Mouse (Mus musculus): ENCODE results near the gene Slc45a2. TPM values are rescaled to one million over a fixed set of nuclear protein-coding genes. Genes with fewer than 3 reads are reported as not detected.

Gene Slc45a2
- polyA plus RNA-seq (2015; fragmentation: Nextera tagmentation; extraction: Ambion mirVana), result not detected in 2 replicates

DNA sequence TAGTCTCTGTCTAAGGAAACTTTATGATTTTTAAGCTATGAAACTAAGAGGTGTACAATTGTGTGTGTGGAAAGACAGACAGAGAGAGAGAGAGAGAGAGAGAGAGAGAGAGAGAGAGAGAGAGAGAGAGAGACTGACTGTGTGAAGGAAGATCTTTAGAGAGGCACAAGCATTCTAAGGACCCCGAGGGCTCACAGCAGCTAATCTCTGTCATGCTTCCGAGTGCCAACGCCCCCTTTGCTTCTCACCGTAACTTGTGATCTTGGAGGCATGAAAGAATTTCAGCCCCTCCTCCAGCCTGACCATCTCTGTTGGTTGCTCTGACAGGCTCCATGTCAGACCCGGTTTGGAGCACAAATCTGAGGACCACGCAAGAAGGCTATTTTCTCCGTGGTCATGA lies at the start of gene Slc45a2:
Gene Slc45a2, plus strand, starts transcription at position 301 of the 400 bp plus-strand sequence.
- no peak within 1 kb of the TSS for H3K4me2 ChIP-seq
- no peak within 1 kb of the TSS for H3K4me3 ChIP-seq
- no peaks in the 10 kb centered on the region for H3K9me3 ChIP-seq (replicated peaks)
- 59% methylated on average over 7 of the region's 7 CpGs for WGBS
- no peaks in the 10 kb centered on the region for H3K36me3 ChIP-seq (ENCODE audit: poor library complexity, severe bottlenecking)
- H3K4me1 ChIP-seq, result no peaks in the 10 kb centered on the region
- H3K27me3 ChIP-seq, result no peaks in the 10 kb centered on the region
- no peak for ATAC-seq
- no peak within 1 kb of the TSS for H3K9ac ChIP-seq
- no peak within 1 kb of the TSS for H3K27ac ChIP-seq

DNA sequence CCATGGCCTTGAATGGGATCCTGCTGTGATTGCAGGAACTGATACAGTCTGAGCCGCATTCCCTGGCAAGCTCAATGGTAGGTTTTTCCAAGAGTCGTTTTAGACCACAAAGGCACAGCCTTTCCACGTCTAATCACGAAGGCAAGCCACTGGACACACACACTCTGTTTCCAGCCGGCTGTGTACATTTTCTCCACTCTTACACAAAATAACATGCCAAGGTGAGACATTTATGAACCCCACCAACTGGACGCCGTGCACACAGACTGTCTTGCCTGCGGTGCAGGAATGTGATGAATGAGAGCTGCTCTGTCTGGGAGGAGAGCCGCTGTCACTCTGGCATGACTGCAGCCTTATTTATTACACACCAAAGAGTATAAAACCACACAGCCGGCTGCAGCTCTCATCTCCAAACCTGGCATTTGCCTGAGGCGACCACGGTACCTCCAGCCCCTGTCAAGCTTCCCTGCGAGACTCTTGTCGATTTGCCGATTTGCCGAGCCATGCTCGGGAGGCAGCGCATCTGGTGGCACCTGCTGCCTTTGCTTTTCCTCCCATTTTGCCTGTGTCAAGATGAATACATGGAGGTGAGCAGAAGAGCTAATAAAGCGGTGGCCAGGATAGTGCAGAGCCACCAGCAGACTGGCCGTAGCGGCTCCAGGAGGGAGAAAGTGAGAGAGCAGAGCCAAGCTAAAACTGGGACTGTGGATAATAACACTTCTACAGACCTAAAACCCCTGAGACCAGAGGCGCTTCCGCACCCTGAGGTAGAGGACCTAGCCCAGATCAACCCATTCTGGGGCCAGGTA lies 48.4 kb upstream of the Slc45a2 start, which contains the start of gene C1qtnf3:
Gene C1qtnf3, plus strand, starts transcription at position 382 of the 809 bp plus-strand sequence.
- ATAC-seq, result no peak
- Histone ChIP-seq H3K27me3 (no peaks in the 10 kb centered on the region), H3K4me2 (no peak within 1 kb of the TSS), H3K9me3 (replicated peaks) (no peaks in the 10 kb centered on the region), H3K27ac (no peak within 1 kb of the TSS), H3K9ac (no peak within 1 kb of the TSS), H3K4me3 (no peak within 1 kb of the TSS), H3K36me3 (ENCODE audit: poor library complexity, severe bottlenecking) (no peaks in the 10 kb centered on the region), H3K4me1 (no peaks in the 10 kb centered on the region)
- 78% methylated on average over 23 of the region's 23 CpGs for WGBS

DNA sequence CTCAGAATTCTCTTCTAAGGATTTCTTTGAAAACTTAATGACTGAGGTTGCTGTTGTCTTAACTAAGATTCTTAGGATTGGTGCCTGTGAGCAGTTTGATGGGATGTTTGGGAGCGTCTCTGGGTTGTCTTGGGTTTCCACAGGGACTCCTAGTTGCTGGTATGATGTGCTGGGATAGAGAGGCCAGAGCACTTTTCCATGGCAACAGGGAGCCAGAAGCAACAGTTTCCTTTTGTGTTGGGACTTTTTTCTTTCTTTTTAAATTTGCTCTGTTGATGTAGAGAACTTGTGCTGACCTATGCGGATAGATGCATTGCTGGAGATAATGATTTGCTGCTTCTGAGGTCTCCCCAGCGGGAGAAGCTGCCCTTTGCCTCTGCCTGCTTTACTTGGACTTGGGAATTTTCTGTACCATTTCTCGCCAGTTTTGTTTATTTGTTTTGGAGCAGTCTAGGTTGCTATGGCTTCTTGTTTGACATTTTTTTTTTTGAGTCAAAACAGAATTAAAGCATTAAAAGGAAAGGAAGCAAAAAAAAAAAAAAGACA lies 47.7 kb upstream of the Slc45a2 start:
- Histone ChIP-seq H3K27me3 (no peaks in the 10 kb centered on the region), H3K4me3 (no peak overlapping the region), H3K27ac (no peak overlapping the region), H3K4me1 (no peaks in the 10 kb centered on the region), H3K9me3 (replicated peaks) (no peaks in the 10 kb centered on the region), H3K4me2 (no peak overlapping the region), H3K36me3 (ENCODE audit: poor library complexity, severe bottlenecking) (no peaks in the 10 kb centered on the region), H3K9ac (no peak overlapping the region)
- no peak for ATAC-seq
- WGBS, result 52% methylated on average over 4 of the region's 4 CpGs

DNA sequence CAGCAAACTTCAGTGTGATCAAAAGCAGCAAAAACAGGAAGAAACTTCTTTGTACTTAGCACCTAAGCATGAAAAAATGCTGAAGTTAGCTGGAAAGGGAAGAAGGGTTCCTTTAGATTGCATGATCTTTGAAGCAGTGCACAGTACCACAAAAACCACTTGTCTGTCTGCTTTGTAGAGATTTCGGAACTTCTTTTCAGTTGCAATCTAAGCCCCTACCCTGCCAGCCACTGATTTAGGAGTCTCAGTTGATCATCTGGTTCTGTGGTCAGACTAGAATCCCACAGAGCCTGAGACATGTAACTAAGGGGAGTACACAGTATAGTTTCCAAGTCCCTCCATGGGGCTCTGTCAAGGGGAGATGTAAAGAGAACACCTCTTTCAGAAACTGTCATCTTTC lies 47.1 kb upstream of the Slc45a2 start:
- Histone ChIP-seq H3K9me3 (replicated peaks) (no peaks in the 10 kb centered on the region), H3K4me3 (no peak overlapping the region), H3K4me2 (no peak overlapping the region), H3K27me3 (no peaks in the 10 kb centered on the region), H3K4me1 (no peaks in the 10 kb centered on the region), H3K9ac (no peak overlapping the region), H3K36me3 (ENCODE audit: poor library complexity, severe bottlenecking) (no peaks in the 10 kb centered on the region), H3K27ac (no peak overlapping the region)
- WGBS, result 74% methylated on average over 1 of the region's 1 CpGs
- ATAC-seq, result no peak

DNA sequence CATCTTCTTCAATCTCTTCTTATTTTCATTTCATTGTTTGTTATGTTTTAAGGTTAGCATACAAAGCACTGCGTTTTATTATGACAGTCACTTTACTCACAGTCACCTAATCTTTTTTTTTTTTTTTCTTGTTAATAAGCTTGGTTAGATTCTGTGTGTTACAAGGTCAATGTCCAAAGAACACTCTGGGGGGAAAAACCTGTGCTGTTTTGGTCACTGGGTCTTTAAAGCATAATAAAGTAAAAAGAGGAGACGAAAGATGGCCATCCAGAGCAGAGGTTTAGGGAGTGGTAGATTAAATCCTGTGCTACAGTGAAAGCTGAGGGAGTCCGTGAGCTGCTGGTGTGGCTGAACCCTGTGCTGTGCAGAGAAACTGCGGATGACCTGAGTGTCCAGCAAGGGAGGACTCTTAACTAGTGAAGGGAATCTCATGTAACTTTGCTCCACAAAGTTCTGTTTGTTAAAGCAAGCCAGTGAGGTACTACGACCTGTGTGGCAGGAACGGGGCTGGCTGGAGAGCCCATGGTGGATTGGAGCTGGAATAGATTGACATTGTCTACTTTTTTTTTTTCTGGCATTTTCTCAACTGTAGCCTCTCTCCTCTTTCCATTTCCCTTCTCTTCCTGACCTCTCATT lies 46.0 kb upstream of the Slc45a2 start:
- Histone ChIP-seq H3K36me3 (ENCODE audit: poor library complexity, severe bottlenecking) (no peaks in the 10 kb centered on the region), H3K9me3 (replicated peaks) (no peaks in the 10 kb centered on the region), H3K27me3 (no peaks in the 10 kb centered on the region), H3K4me2 (no peak overlapping the region), H3K27ac (no peak overlapping the region), H3K4me1 (no peaks in the 10 kb centered on the region), H3K4me3 (no peak overlapping the region), H3K9ac (no peak overlapping the region)
- no peak for ATAC-seq
- WGBS, result 90% methylated on average over 6 of the region's 6 CpGs

DNA sequence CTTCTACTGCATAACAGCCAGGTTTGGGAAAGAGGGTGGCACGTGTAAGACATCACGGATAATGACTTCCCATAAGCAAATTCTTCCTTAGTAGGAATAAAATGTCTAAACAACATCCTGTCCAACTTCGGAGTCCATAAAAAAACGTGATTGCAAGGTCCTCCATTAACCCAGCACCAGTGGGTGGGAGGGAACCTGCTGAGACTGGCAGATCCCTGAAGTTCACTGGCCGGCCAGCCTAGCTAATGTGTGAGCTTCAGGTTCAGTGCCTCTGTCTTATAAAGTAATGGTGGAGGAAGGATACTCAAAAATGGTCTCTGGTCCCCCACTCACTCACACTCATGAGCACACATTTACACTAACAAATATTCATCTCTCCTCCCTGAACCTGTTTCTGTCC lies 45.4 kb upstream of the Slc45a2 start:
- Histone ChIP-seq H3K4me1 (no peaks in the 10 kb centered on the region), H3K9ac (no peak overlapping the region), H3K27me3 (no peaks in the 10 kb centered on the region), H3K4me2 (no peak overlapping the region), H3K4me3 (no peak overlapping the region), H3K27ac (no peak overlapping the region), H3K36me3 (ENCODE audit: poor library complexity, severe bottlenecking) (no peaks in the 10 kb centered on the region), H3K9me3 (replicated peaks) (no peaks in the 10 kb centered on the region)
- WGBS, result 83% methylated on average over 5 of the region's 5 CpGs
- ATAC-seq, result no peak

DNA sequence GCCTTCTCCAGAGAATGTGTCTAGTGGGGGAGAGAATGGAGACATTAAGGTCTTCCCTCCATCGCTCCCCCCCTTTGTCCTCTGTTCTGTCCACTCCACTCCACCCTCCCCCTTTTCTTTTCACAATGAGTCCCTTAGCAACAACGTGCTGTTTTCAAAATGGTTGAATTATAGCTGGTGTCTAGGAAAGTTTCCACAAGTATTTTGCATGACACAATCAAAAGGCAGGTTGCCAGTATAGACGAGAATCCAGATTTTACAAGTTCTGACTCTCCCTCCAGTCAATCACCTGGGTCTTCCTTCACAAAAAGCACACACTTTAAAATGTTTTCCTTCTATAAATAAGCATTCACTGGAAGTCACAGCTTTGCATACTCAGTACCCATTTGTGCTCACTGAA lies 43.8 kb upstream of the Slc45a2 start:
- Histone ChIP-seq H3K4me3 (no peak overlapping the region), H3K27ac (no peak overlapping the region), H3K27me3 (no peaks in the 10 kb centered on the region), H3K9me3 (replicated peaks) (no peaks in the 10 kb centered on the region), H3K36me3 (ENCODE audit: poor library complexity, severe bottlenecking) (no peaks in the 10 kb centered on the region), H3K4me2 (no peak overlapping the region), H3K9ac (no peak overlapping the region), H3K4me1 (no peaks in the 10 kb centered on the region)
- 53% methylated on average over 3 of the region's 3 CpGs for WGBS
- ATAC-seq, result no peak

DNA sequence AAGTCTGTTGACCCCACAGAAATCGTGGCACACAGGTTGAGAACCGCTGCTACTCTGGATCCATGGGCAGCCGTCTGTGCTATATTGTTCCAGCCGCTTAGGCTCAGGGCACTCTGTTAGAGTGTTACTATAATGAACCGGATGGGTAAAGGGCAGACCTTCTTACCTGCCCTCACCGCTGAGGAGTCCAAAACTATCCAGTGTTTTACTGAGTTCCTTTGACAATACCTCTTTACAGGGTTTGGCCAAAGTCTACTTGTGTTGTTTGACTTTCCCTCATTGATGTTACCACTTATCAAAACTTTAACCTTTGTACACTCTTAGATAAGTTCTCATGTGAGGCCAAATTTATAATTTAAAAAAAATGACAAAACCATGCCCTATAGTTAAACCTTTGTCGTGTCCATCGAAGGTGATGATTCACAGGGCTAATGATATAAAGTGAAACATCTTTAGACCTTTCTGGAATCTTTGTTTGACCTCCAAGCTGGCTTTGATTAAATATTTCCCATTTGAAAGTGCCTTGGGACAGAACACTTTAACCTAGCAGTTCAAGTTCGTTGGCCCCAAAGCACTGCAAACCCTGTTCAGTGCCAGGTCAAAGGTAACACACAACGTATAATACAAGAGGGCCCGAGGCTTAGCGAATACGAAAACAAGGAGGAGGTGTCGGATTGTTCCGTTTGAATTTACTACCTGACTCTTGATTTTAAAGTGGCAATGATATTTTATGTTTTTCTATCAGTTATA lies 41.1 kb upstream of the Slc45a2 start:
- ATAC-seq, result no peak
- H3K9ac ChIP-seq, result no peak overlapping the region
- H3K27me3 ChIP-seq, result no peaks in the 10 kb centered on the region
- no peaks in the 10 kb centered on the region for H3K9me3 ChIP-seq (replicated peaks)
- H3K4me2 ChIP-seq, result no peak overlapping the region
- 89% methylated on average over 15 of the region's 15 CpGs for WGBS
- H3K36me3 ChIP-seq (ENCODE audit: poor library complexity, severe bottlenecking), result no peaks in the 10 kb centered on the region
- H3K4me3 ChIP-seq, result no peak overlapping the region
- no peaks in the 10 kb centered on the region for H3K4me1 ChIP-seq
- H3K27ac ChIP-seq, result no peak overlapping the region

DNA sequence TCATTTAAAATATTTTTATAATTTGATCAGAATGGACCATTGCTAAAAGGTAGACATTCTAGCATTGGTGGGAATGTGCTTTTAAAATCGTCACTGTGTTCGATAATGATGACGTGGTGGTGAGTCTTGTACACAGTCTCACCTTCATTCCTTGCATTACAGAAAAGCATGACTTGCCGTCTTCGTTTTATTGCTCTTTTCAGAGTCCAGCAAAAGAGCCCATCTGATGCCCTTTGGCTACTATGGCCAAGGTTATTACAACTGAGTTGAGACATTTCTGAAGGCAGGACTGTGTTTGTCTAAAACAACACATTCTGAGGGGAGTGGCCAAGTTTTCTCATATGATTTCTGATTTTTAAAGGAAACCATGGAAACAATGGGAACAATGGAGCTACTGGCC lies 40.3 kb upstream of the Slc45a2 start:
- H3K4me3 ChIP-seq, result no peak overlapping the region
- ATAC-seq, result no peak
- 90% methylated on average over 5 of the region's 5 CpGs for WGBS
- no peaks in the 10 kb centered on the region for H3K27me3 ChIP-seq
- H3K4me1 ChIP-seq, result no peaks in the 10 kb centered on the region
- no peaks in the 10 kb centered on the region for H3K36me3 ChIP-seq (ENCODE audit: poor library complexity, severe bottlenecking)
- H3K4me2 ChIP-seq, result no peak overlapping the region
- no peak overlapping the region for H3K9ac ChIP-seq
- H3K9me3 ChIP-seq (replicated peaks), result no peaks in the 10 kb centered on the region
- no peak overlapping the region for H3K27ac ChIP-seq

DNA sequence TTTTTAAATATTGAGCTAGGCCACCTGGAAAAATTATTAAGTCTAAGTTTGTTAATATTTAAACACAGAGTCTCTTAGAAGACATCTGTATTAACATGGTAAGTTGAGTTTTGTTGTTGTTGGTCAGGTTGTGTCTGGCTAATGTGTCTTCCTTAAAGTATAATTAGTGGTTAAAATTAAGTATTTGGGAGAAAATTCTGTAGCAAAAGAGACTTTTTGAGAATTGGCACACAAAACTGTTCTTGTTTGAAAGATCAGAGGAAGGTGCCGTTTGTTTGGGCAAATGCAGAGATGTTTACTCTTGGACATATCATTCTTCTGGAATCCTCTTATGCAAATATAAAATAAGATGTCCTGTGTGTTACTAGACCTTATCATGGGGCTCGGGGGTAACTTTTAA lies 37.9 kb upstream of the Slc45a2 start:
- H3K4me1 ChIP-seq, result no peaks in the 10 kb centered on the region

DNA sequence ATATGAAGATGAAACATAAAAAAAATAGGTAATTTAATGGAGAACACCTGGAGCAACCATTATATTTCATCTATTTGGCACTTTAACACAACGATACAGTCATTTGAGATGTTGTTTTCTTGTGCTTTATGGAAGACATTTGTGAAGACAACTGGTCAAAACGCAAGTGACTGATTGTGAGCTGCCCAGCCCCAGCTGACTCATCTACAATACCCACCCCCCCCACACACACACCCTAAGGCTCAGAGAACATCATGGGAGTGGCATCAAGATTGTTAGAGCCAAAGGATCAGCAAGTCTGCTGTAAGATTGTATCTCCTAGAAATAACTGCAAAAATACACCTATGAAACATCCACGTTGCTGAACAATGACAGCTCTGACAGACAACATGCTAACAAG lies 31.1 kb upstream of the Slc45a2 start:
- Histone ChIP-seq H3K27ac (no peak overlapping the region), H3K9me3 (replicated peaks) (no peaks in the 10 kb centered on the region), H3K4me1 (no peaks in the 10 kb centered on the region), H3K9ac (no peak overlapping the region), H3K4me2 (no peak overlapping the region), H3K36me3 (ENCODE audit: poor library complexity, severe bottlenecking) (no peaks in the 10 kb centered on the region), H3K4me3 (no peak overlapping the region), H3K27me3 (no peaks in the 10 kb centered on the region)
- WGBS, result 80% methylated on average over 3 of the region's 3 CpGs
- ATAC-seq, result no peak

More for the DNA sequence above, 37.9 kb upstream of the Slc45a2 start:
- Histone ChIP-seq H3K36me3 (ENCODE audit: poor library complexity, severe bottlenecking) (no peaks in the 10 kb centered on the region), H3K9me3 (replicated peaks) (no peaks in the 10 kb centered on the region), H3K9ac (no peak overlapping the region), H3K27me3 (no peaks in the 10 kb centered on the region), H3K4me2 (no peak overlapping the region), H3K4me3 (no peak overlapping the region), H3K27ac (no peak overlapping the region)
- 87% methylated on average over 2 of the region's 2 CpGs for WGBS
- no peak for ATAC-seq

DNA sequence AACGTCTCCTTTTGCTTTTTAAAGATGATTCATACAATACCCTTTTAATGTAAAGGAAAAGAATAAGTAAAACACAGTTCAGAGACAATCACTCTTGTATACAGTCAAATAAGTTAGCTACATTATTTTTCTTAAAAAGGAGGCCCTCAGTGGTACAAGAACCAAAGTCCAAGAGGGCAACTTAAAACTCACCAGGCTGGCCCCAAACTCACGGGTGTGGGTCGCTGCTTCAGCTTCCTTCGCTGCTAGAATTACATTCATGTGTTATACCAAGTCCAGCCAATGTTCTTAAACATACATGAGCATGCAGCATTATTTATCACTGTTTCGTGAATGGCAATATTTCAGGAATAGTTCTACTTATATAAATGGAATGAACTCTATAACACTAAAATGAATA lies 29.7 kb upstream of the Slc45a2 start:
- H3K36me3 ChIP-seq (ENCODE audit: poor library complexity, severe bottlenecking), result no peaks in the 10 kb centered on the region
- no peak overlapping the region for H3K4me2 ChIP-seq
- no peak overlapping the region for H3K27ac ChIP-seq
- no peak overlapping the region for H3K9ac ChIP-seq
- H3K4me1 ChIP-seq, result no peaks in the 10 kb centered on the region
- H3K9me3 ChIP-seq (replicated peaks), result no peaks in the 10 kb centered on the region
- no peaks in the 10 kb centered on the region for H3K27me3 ChIP-seq
- ATAC-seq, result no peak
- no peak overlapping the region for H3K4me3 ChIP-seq
- 87% methylated on average over 5 of the region's 5 CpGs for WGBS

Measured in forebrain, embryonic 13.5 days (tissue).